Mouse (Mus musculus) olfactory bulb, adult 2 months (tissue): ENCODE measurements around the gene Fggy. TPM values are rescaled to one million over a fixed set of nuclear protein-coding genes. Genes with fewer than 3 reads are reported as not detected.

ENCODE experiments used
- H3K27ac ChIP-seq: fragments of 200-500 bp; 2 replicates; pipeline ENCODE4 v1.5.1; 2012; ENCODE audit warnings: low read depth, low read length; ENCODE audit not compliant: insufficient read depth
- H3K4me1 ChIP-seq: fragments of 200-500 bp; 2 replicates; pipeline ENCODE4 v1.6.1; 2012; ENCODE audit warnings: low read length; ENCODE audit not compliant: control insufficient read depth, insufficient read depth
- H3K4me3 ChIP-seq: fragments of 200-500 bp; 2 replicates; pipeline ENCODE4 v1.5.1; 2012; ENCODE audit warnings: mild to moderate bottlenecking, low read depth, low read length, moderate library complexity; ENCODE audit not compliant: insufficient read depth
- CTCF ChIP-seq: fragments of 200-500 bp; IDR thresholded peaks from 2 replicates; pipeline ENCODE4 v1.5.1; 2012; ENCODE audit warnings: low read depth, mild to moderate bottlenecking, low read length, moderate library complexity; ENCODE audit not compliant: insufficient read depth
- POLR2A ChIP-seq: fragments of 200-500 bp; IDR thresholded peaks from 2 replicates; pipeline ENCODE4 v1.6.1; 2012; ENCODE audit warnings: mild to moderate bottlenecking, low read depth, low read length, moderate library complexity; ENCODE audit not compliant: insufficient read depth
- WGBS: fragments of 180-500 bp; shearing (Covaris S2); methylation state at CpG from one replicate; pipeline ENCODE4 v1.1.7; 2018; 5-methylcytosine and 5-hydroxymethylcytosine counted together
- polyA plus RNA-seq: library from polyadenylated mRNA; stranded (reverse); fragments of >200 nt; gene quantifications from 2 replicates; pipeline ENCODE4 v1.2.4, GENCODE M21; 2012; ENCODE audit warnings: low replicate concordance; ENCODE audit not compliant: missing spikeins, insufficient read depth, insufficient read length

Gene Fggy
- polyA plus RNA-seq, 1 experiment = not detected

GRCm38 (mm10) chr4:95929936-95930335, 372.6 kb downstream of the Fggy start:
- TF ChIP-seq CTCF (no peak), POLR2A (no peak)
- WGBS = 25% methylated on average over 1 of the region's 1 CpGs
- peaks cover 2% of the 10 kb centered on the region; the same call in 1 of the 2 replicates for H3K4me1 ChIP-seq
- H3K27ac ChIP-seq = no peak overlapping the region
- H3K4me3 ChIP-seq = no peak overlapping the region

- no peak overlapping the region for H3K27ac ChIP-seq
- H3K4me1 ChIP-seq = peaks cover 2% of the 10 kb centered on the region; the same call in 1 of the 2 replicates
- WGBS = 53% methylated on average over 2 of the region's 2 CpGs
- no peak overlapping the region for H3K4me3 ChIP-seq
- TF ChIP-seq POLR2A (no peak), CTCF (no peak)
Observed at GRCm38 (mm10) chr4:95931331-95931730, 374.0 kb downstream of the Fggy start.

GRCm38 (mm10) chr4:95933801-95934356, 376.6 kb downstream of the Fggy start:
- Histone ChIP-seq H3K4me3 (no peak overlapping the region), H3K27ac (no peak overlapping the region), H3K4me1 (peaks cover 2% of the 10 kb centered on the region; the same call in 1 of the 2 replicates)
- WGBS = 92% methylated on average over 9 of the region's 9 CpGs
- no peak for TF ChIP-seq CTCF

GRCm38 (mm10) chr4:95934384-95935035, 377.2 kb downstream of the Fggy start:
- WGBS = 89% methylated on average over 4 of the region's 4 CpGs
- TF ChIP-seq CTCF = no peak
- no peak overlapping the region for H3K27ac ChIP-seq
- H3K4me3 ChIP-seq = no peak overlapping the region
- H3K4me1 ChIP-seq = peaks cover 2% of the 10 kb centered on the region; the same call in 1 of the 2 replicates

- H3K27ac ChIP-seq = no peak overlapping the region
- H3K4me3 ChIP-seq = no peak overlapping the region
- H3K4me1 ChIP-seq = no peaks in the 10 kb centered on the region
- WGBS = 56% methylated on average over 3 of the region's 3 CpGs
- no peak for TF ChIP-seq CTCF
Observed at GRCm38 (mm10) chr4:95938701-95939100, 381.4 kb downstream of the Fggy start.

GRCm38 (mm10) chr4:95947896-95948295, 390.6 kb downstream of the Fggy start:
- 83% methylated on average over 1 of the region's 1 CpGs for WGBS

GRCm38 (mm10) chr4:95953328-95953727, 396.0 kb downstream of the Fggy start:
- H3K4me3 ChIP-seq = no peak overlapping the region
- TF ChIP-seq CTCF (no peak), POLR2A (no peak)
- H3K27ac ChIP-seq = no peak overlapping the region
- no peaks in the 10 kb centered on the region for H3K4me1 ChIP-seq

More at GRCm38 (mm10) chr4:95947896-95948295, 390.6 kb downstream of the Fggy start:
- Histone ChIP-seq H3K4me3 (no peak overlapping the region), H3K4me1 (no peaks in the 10 kb centered on the region), H3K27ac (no peak overlapping the region)
- no peak for TF ChIP-seq CTCF
- TF ChIP-seq POLR2A = no peak

- H3K27ac ChIP-seq = no peak within 1 kb of the TSS
- peak within 1 kb of the TSS; percentile 66 for H3K4me3 ChIP-seq
- TF ChIP-seq CTCF (no peak), POLR2A (no peak)
- 0 out of 2 replicates have a peak, but pooled peaks cover 5% of the 10 kb centered on the region for H3K4me1 ChIP-seq
- under 1% methylated on average over 82 of the region's 82 CpGs for WGBS
Observed at GRCm38 (mm10) chr4:95966928-95967724, 409.8 kb downstream of the Fggy start, which contains the start of gene Hook1. Gene Hook1, plus strand, starts transcription at chr4:95967240.
